Mouse (Mus musculus) spleen, adult 2 months (tissue): ENCODE measurements around the gene Hoga1. TPM values are rescaled to one million over a fixed set of nuclear protein-coding genes. Genes with fewer than 3 reads are reported as not detected.
A peak's percentile ranks its signal among the peaks of the same experiment; 100 is the strongest.

Experiments
- DNase-seq, 2 experiments: peaks; one replicate each; pipeline versions ENCODE4 v3.0.0 to v3.0.0-alpha.2; 2012 to 2021; ENCODE audit warnings: low spot score in 2 of 2, low read depth in 1 of 2
- H3K27ac ChIP-seq: fragments of 200-500 bp; 2 replicates; pipeline ENCODE4 v1.5.1; 2012; ENCODE audit warnings: low read length, inconsistent platforms; ENCODE audit not compliant: insufficient read depth
- H3K27me3 ChIP-seq: fragments of 200-500 bp; 2 replicates; pipeline ENCODE4 v1.6.1; 2012; ENCODE audit warnings: mild to moderate bottlenecking, moderate library complexity, low read length, inconsistent platforms; ENCODE audit not compliant: control insufficient read depth, insufficient read depth
- H3K36me3 ChIP-seq: fragments of 200-500 bp; 2 replicates; pipeline ENCODE4 v1.6.1; 2012; ENCODE audit warnings: mild to moderate bottlenecking, low read length, inconsistent platforms; ENCODE audit not compliant: control insufficient read depth, insufficient read depth
- H3K4me1 ChIP-seq: fragments of 200-500 bp; 2 replicates; pipeline ENCODE4 v1.6.1; 2011; ENCODE audit warnings: inconsistent platforms; ENCODE audit not compliant: control insufficient read depth, insufficient read depth, insufficient read length
- H3K4me3 ChIP-seq: fragments of 200-500 bp; 2 replicates; pipeline ENCODE4 v1.5.1; 2011; ENCODE audit warnings: mild to moderate bottlenecking, inconsistent platforms; ENCODE audit not compliant: insufficient read depth, insufficient read length; ENCODE audit errors: extremely low read depth
- CTCF ChIP-seq: fragments of 200-500 bp; IDR thresholded peaks from 2 replicates; pipeline ENCODE4 v1.5.1; 2011; ENCODE audit warnings: mild to moderate bottlenecking, inconsistent platforms; ENCODE audit not compliant: insufficient read depth, insufficient read length, insufficient replicate concordance; ENCODE audit errors: extremely low read depth
- POLR2A ChIP-seq: fragments of 200-500 bp; IDR thresholded peaks from 2 replicates; pipeline ENCODE4 v1.6.1; 2011; ENCODE audit warnings: low read depth, low read length, inconsistent platforms
- WGBS: fragments of 180-500 bp; shearing (Covaris S2); methylation state at CpG from one replicate; pipeline ENCODE4 v1.1.7; 2018; 5-methylcytosine and 5-hydroxymethylcytosine counted together
- polyA plus RNA-seq: library from polyadenylated mRNA; depleted of rRNA; stranded (reverse); fragments of >200 nt; gene quantifications from 2 replicates; pipeline ENCODE4 v1.2.3, GENCODE M21; 2012; rRNA removed

Hoga1 gene
- polyA plus RNA-seq, result 1.6 and 2.0 TPM in 2 replicates

DNA sequence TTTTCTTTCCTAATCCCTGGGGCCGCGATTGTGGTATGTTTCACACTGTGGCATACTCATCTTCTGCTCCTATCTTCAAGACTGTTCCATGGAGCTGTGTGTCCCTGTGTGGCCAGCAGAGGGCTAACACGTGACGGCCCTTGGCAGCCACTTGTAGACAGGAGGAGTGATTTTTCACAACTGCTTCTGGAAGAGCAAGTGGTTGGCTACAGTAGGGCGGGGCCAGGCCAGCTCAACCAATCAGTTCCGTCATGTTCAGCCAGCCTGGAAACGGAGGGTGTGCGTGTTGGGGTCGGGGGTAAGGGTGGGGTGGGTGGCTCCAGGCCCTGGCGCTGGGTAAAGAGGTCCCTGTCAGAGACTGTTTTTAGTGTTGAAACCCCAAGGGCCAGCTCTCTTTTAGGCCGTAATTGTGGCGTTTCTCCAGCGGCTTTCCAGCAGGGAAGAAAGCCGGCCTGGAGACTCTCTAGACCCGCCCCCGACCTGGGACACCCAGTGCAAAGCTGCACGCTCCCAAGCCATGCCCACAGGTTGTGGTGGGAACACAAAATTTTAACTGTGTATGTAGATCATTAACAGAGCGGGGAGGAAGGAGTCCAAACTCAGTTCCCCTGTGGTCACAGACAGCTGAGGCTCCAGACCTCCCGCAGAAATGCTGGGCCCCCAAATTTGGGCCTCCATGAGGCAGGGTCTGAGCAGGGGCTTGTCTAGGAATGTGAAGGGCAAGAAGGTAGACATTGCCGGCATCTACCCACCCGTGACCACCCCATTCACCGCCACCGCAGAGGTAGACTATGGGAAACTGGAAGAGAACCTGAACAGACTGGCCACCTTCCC lies at the start of gene Hoga1:
Gene Hoga1 (plus strand): TSS at position 342 of the 834 bp plus-strand sequence.
- Histone ChIP-seq H3K4me3 (no peak within 1 kb of the TSS; the same call in 1 of the 2 replicates), H3K36me3 (no peaks in the 10 kb centered on the region), H3K4me1 (no peaks in the 10 kb centered on the region), H3K27ac (no peak within 1 kb of the TSS), H3K27me3 (no peaks in the 10 kb centered on the region)
- 40% methylated on average over 23 of the region's 23 CpGs for WGBS
- peak; percentile 12 to 43 for DNase-seq
- no peak for TF ChIP-seq POLR2A
- TF ChIP-seq CTCF, result peak; percentile 51; the same call in 1 of the 2 replicates

- H3K4me3 ChIP-seq, result no peak overlapping the region
- WGBS, result 92% methylated on average over 10 of the region's 10 CpGs
- DNase-seq, result no peak
- no peak overlapping the region for H3K27ac ChIP-seq
- no peaks in the 10 kb centered on the region for H3K36me3 ChIP-seq
- TF ChIP-seq CTCF, result no peak
- TF ChIP-seq POLR2A, result no peak
- no peaks in the 10 kb centered on the region for H3K27me3 ChIP-seq
- no peaks in the 10 kb centered on the region; the same call in 1 of the 2 replicates for H3K4me1 ChIP-seq
Measured at GRCm38 (mm10) chr19:41997090-41997489, 48.3 kb upstream of the Hoga1 start.

GRCm38 (mm10) chr19:41998770-41999548 lies 46.5 kb upstream of the Hoga1 start:
- Histone ChIP-seq H3K27ac (no peak overlapping the region), H3K4me3 (no peak overlapping the region), H3K4me1 (no peaks in the 10 kb centered on the region; the same call in 1 of the 2 replicates), H3K36me3 (no peaks in the 10 kb centered on the region), H3K27me3 (no peaks in the 10 kb centered on the region)
- WGBS, result 90% methylated on average over 9 of the region's 9 CpGs
- DNase-seq, result no peak
- TF ChIP-seq CTCF, result no peak
- TF ChIP-seq POLR2A, result no peak

GRCm38 (mm10) chr19:41999688-42000283 lies 45.6 kb upstream of the Hoga1 start:
- no peaks in the 10 kb centered on the region; the same call in 1 of the 2 replicates for H3K4me1 ChIP-seq
- no peak overlapping the region for H3K4me3 ChIP-seq
- peak overlapping the region; percentile 48; the same call in 1 of the 2 replicates for H3K27ac ChIP-seq
- H3K36me3 ChIP-seq, result no peaks in the 10 kb centered on the region
- TF ChIP-seq CTCF, result no peak
- TF ChIP-seq POLR2A, result no peak
- H3K27me3 ChIP-seq, result no peaks in the 10 kb centered on the region
- DNase-seq, result no peak
- 78% methylated on average over 4 of the region's 4 CpGs for WGBS

DNA sequence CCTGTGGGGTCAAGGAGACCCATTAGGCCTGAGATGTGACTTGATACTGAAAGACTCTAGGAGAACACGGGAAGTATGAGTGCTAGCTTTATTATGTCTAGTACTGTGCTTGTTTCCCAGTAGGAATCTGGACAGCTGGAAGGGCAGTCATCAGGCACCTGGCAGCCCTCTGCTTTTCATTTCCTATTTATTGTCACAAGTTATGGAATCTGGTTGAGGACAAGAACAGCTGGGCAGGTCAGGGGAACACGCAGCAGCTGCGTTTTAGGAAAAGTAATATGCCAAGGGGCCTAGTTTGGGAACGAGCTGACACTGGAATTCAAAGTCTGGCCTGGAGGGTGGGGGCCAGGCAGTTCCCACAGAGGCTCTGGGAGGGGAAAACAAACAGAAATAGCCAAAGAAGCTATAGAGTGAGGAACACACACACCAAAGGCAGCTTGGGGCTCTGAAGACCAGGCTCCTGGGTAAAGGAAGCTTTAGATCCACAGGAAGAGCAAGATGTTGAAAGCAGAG lies 44.9 kb upstream of the Hoga1 start:
- no peak overlapping the region for H3K4me3 ChIP-seq
- H3K27me3 ChIP-seq, result no peaks in the 10 kb centered on the region
- no peak overlapping the region for H3K27ac ChIP-seq
- H3K36me3 ChIP-seq, result no peaks in the 10 kb centered on the region
- DNase-seq, result no peak
- WGBS, result 82% methylated on average over 4 of the region's 4 CpGs
- H3K4me1 ChIP-seq, result peaks cover 2% of the 10 kb centered on the region; the same call in 1 of the 2 replicates
- TF ChIP-seq POLR2A (no peak), CTCF (no peak)

DNA sequence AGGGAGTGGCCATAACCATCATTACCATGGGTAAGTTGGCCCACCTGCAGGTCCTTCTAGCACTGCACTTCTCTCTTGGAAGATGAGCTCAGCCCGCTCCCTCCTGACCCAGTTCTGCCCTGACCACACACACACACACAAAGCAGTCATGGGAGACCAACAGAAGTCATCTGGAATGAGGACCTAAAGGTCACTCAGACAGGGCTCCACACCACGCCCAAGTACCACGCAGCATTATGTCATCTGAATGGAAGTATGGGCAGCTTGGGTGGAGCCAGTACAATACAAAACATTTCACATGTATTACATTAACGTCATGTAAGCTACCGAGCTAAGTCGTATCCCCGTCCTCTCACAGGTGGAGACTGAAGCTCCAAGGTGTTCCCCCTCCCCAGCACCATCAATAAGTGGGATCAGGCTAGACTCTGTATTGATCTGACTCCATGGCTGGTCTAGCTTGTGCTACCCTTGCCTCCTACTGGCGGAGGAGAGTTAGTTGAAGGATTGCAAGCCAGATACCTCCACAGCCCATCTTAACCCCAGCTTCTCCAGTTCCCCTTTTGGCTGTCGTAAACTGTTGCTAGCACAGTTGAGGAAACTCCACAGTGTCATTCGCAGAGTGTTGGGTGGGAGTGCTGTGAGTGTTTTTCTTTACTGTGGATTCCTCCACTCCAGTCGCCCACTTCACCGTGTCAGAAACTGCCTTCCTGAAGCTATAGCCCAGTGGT lies 44.0 kb upstream of the Hoga1 start:
- Histone ChIP-seq H3K27me3 (no peaks in the 10 kb centered on the region), H3K27ac (no peak overlapping the region), H3K4me3 (no peak overlapping the region), H3K36me3 (no peaks in the 10 kb centered on the region), H3K4me1 (peaks cover 6% of the 10 kb centered on the region; the same call in 1 of the 2 replicates)
- no peak for TF ChIP-seq CTCF
- no peak for TF ChIP-seq POLR2A
- no peak for DNase-seq
- 76% methylated on average over 12 of the region's 12 CpGs for WGBS
